ENCODE assay signal across 8 mouse cellular contexts in genomic region chr2:28192821-28193689, GRCm38 (mm10). TPM values are rescaled to one million over a fixed set of nuclear protein-coding genes. Genes with fewer than 3 reads are reported as not detected.
DNase-seq lines count a peak whose midpoint lies in the region; ATAC-seq lines count a peak whose summit lies in the region.

Gene Olfm1 (plus strand): TSS chr2:28192992.

- no peaks in the 10 kb centered on the region for H3K9me3 ChIP-seq in embryonic facial prominence, embryonic 12.5 days
- H3K9me3 ChIP-seq in midbrain, embryonic 10.5 days (replicated peaks), result no peaks in the 10 kb centered on the region

- H3K4me2 ChIP-seq in embryonic facial prominence, embryonic 12.5 days (replicated peaks), result peak within 1 kb of the TSS; percentile 92

- ATAC-seq in embryonic facial prominence, embryonic 12.5 days (ENCODE audit: insufficient number of reproducible peaks, insufficient read depth, low FRiP score, low TSS enrichment), result 0 out of 2 replicates have a peak, but pooled peaks have one; percentile 16

- no peaks in the 10 kb centered on the region for H3K36me3 ChIP-seq in embryonic facial prominence, embryonic 12.5 days
- H3K36me3 ChIP-seq in midbrain, embryonic 10.5 days, result no peaks in the 10 kb centered on the region

- H3K9ac ChIP-seq in embryonic facial prominence, embryonic 12.5 days, result peak within 1 kb of the TSS; percentile 60

- under 1% methylated on average over 76 of the region's 76 CpGs for WGBS in embryonic facial prominence, embryonic 12.5 days
- WGBS in midbrain, embryonic 10.5 days, result under 1% methylated on average over 71 of the region's 76 CpGs

- H3K4me3 ChIP-seq in embryonic facial prominence, embryonic 12.5 days, result peak within 1 kb of the TSS; percentile 64
- peak within 1 kb of the TSS; percentile 84 for H3K4me3 ChIP-seq in midbrain, embryonic 10.5 days

- peak; percentile 90 for DNase-seq in brain, adult 2 months (ENCODE audit: low read depth, low spot score)
- peak; percentile 75 to 83 for DNase-seq in heart, adult 18-20 months
- DNase-seq in kidney, adult 11 months, result peak; percentile 21
- peak; percentile 81 for DNase-seq in left cerebral cortex, postnatal 4 days
- peak; percentile 78 for DNase-seq in midbrain, embryonic 10.5 days (ENCODE audit: low spot score)
- peak; percentile 86 for DNase-seq in right cerebral cortex, postnatal 4 days
- DNase-seq in T-cell, adult 2 months (ENCODE audit: low spot score), result no peak

- no peak within 1 kb of the TSS for H3K27ac ChIP-seq in embryonic facial prominence, embryonic 12.5 days
- H3K27ac ChIP-seq in midbrain, embryonic 10.5 days (replicated peaks), result peak within 1 kb of the TSS; percentile 88

- H3K4me1 ChIP-seq in embryonic facial prominence, embryonic 12.5 days, result peaks cover 9% of the 10 kb centered on the region; the same call in 1 of the 2 replicates
- H3K4me1 ChIP-seq in midbrain, embryonic 10.5 days, result peaks cover 61% of the 10 kb centered on the region

- intact Hi-C loops in left cerebral cortex, postnatal 4 days (cut with DNase I), result loop anchor here (5.0 to 10.0 kb wide), 2 partner anchors 266 to 418 kb away; no protein-coding TSS in a partner anchor

- H3K27me3 ChIP-seq in embryonic facial prominence, embryonic 12.5 days, result peaks cover 32% of the 10 kb centered on the region
- H3K27me3 ChIP-seq in midbrain, embryonic 10.5 days (ENCODE audit: low read depth, poor library complexity, severe bottlenecking), result peaks cover 36% of the 10 kb centered on the region

RNA-seq across cellular contexts. Expression of gene Olfm1, which starts in this region (rescaled TPM):
- 34.5 and 36.8 TPM in 2 replicates for polyA plus RNA-seq in embryonic facial prominence, embryonic 12.5 days (2016; fragmentation: Nextera tagmentation; extraction: Ambion mirVana)
- total RNA-seq in heart, adult 18-20 months (2021), result 10 to 100 TPM in 1 of 2 experiments, 1 to 10 TPM in 1; 9.4 to 10.3 TPM
- 100 to 1,000 TPM; 417 to 489 TPM for total RNA-seq in left cerebral cortex, postnatal 4 days (2021)
- polyA plus RNA-seq in midbrain, embryonic 10.5 days (2016; fragmentation: Nextera tagmentation; extraction: Ambion mirVana), result 27.8 and 42.4 TPM in 2 replicates

Comparison
In these comparisons a context has a peak if more than half of its experiments do, and no peak if none do; other contexts are left out.
1. RNA of gene Olfm1 (total RNA-seq): 417 to 489 TPM in left cerebral cortex, postnatal 4 days; 9.4 to 10.3 TPM in heart, adult 18-20 months; every median in the first group is over 10 times any median in the second.